Mouse (Mus musculus) brain, embryonic 14.5 days (tissue): ENCODE data around the gene Simc1.

ENCODE experiments used
- CTCF ChIP-seq: fragments of 200-500 bp; IDR thresholded peaks from 2 replicates; pipeline ENCODE4 v1.5.1; 2012; ENCODE audit warnings: inconsistent platforms, mild to moderate bottlenecking, moderate library complexity, borderline replicate concordance; ENCODE audit not compliant: insufficient read depth, insufficient read length; ENCODE audit errors: extremely low read depth
- POLR2A ChIP-seq: fragments of 200-500 bp; IDR thresholded peaks from 2 replicates; pipeline ENCODE4 v1.6.1; 2012; ENCODE audit warnings: mild to moderate bottlenecking, inconsistent platforms, borderline replicate concordance; ENCODE audit not compliant: poor library complexity, insufficient read depth, insufficient read length, severe bottlenecking; ENCODE audit errors: extremely low read depth

GRCm38 (mm10) chr13:54562562-54562961 is 59.0 kb downstream of the Simc1 start:
- TF ChIP-seq CTCF = no peak
- TF ChIP-seq POLR2A = no peak
